Mouse (Mus musculus): ENCODE results near the gene Adcy3.

Adcy3 gene

GRCm38 (mm10) chr12:4132941-4133846, at the start of gene Adcy3:
TSS of gene Adcy3 (plus strand) at chr12:4133103.
- peak; percentile 73 to 78 for DNase-seq

GRCm38 (mm10) chr12:4083441-4083840, 49.5 kb upstream of the Adcy3 start:
- DNase-seq = peak in 1 of 2 experiments; percentile 18

DNA sequence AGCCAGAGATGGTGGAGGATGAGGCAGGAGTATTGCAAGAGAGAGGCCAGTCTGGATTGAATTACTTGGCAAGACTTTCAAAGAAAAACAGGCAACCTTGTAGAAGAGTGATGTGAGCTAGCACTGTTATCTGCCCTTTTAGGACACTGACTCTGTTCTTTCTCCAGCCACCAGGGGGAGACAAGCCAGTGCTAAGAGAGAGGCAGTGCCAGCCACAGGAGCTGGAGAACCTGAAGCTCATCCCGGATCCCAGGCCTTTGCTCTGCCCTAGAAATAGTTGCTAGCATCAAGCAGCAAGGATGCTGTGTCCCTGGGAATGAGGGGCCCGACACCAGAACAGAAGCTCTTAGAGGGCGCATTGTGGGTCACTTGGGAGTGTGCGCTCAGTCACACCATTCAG, 25.5 kb upstream of the Adcy3 start:
- peak; percentile 77 to 80 for DNase-seq

DNA sequence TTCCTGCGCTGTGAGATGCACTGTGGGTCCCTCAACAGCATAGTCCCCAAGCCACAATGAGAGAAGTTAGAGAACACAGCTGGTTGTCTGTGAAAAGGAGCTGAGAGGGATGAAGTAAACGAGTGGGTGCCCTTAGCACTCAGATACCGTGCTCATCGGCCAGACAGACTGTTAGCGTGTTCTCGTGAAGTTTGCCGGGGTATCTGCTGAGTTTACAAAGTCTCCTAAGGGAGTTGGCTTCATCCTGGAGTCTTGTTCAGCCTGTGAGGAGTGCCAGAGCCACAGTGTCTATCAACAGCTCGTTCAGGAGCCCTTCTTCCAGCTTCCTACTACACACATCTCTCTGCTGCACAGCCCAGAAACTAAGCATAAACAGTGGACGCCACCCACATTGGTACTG, 16.8 kb upstream of the Adcy3 start:
- DNase-seq = no peak

DNA sequence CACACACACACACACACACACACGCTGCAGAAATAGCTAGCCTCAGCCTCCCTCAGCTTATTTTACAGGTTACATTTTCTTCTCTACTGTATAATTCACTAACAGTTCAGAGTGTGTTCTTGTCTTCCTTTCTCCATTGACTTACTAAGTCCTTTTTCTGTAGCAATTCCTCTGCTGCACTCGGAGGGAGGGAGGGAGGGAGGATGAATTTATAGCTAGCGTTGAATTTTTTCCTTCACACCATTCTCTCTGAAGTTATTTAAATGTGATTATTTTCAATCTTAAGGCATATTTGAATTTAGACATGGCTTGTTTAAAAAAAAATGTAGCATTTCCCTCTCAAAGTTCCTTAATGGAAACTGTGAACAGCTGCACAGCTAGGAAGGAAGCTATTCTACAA, 15.8 kb upstream of the Adcy3 start:
- DNase-seq = no peak

DNA sequence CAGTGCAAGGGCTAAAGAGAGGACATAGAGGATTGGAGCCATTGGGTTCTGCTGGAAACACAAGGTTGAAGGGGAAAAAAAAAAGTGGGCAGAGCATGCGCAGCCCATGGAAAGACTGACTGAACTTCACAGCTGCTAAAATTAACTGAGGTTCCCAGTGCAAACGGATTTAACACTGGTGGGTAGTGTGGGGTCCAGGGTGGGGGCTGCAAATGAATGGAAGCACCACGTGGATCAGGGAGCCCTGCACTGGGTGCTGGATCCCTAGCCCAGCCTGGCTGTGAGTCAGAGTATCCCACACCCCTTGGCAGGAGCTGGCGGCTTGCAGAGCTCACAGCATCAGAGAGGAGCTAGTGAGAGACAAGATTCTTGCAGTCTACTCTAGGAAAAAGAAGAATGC, 15.3 kb upstream of the Adcy3 start:
- no peak for DNase-seq

DNA sequence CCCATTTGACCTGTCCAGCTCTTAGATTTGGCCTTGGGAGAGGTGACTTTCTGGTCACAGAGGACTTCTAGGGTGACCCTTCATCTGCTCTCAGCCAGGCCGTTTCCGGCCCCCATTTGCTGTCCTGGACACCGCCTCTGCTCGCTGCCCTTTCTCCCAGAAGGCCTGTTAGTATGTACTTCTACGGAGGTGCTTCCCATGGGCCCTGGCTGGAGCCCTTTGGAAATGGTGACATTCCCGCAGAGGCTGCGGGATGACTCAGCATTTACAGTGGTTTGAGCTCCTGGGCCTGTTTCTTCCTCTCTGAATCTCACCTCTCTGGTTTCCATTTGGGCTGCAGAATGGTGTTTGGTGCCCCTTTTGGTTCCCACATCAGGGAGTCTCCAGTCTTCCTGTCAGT, 5.6 kb upstream of the Adcy3 start:
- DNase-seq = no peak

GRCm38 (mm10) chr12:4133847-4134212, 927 bp downstream of the Adcy3 start:
- DNase-seq = peak in 1 of 2 experiments; percentile 22

DNA sequence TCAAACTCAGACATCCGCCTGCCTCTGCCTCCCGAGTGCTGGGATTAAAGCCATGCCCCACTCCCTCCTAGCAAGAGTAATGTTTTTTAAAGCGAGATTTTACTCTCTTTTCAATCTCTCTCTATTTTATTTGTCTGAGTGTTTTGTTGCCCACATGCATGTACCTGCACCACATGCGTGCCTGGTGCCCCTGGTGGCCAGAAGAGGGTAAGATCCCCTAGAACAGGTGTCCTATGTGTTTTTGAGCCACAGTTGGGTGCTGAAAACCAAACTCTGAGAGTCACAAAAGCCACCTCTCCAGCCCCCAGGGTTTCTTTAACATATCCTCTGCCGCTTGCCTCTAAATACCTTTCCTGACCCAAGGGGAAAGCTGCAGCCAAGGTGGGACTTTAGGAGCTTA, 10.3 kb downstream of the Adcy3 start:
- DNase-seq = no peak

DNA sequence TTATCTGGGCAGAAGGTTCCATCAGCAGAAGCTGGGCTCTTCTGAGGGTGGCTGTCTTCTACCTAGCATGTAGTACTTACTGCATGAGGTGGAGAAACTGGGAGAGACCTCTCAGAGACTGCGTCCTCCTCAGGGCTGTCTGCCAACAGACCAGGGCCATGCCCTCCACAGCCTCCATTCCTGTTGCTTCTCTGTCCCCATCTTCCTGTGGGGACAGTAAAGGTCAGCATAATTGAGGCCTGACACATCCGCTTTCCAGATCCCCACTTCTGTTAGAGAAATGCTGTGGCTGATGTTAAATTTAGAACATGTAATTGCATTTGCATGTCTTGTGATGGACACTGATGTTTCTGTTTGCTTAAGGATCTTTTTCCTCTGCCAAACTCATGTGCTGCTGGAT, 18.0 kb downstream of the Adcy3 start:
- DNase-seq = no peak

GRCm38 (mm10) chr12:4151969-4152368, 19.1 kb downstream of the Adcy3 start:
- no peak for DNase-seq

DNA sequence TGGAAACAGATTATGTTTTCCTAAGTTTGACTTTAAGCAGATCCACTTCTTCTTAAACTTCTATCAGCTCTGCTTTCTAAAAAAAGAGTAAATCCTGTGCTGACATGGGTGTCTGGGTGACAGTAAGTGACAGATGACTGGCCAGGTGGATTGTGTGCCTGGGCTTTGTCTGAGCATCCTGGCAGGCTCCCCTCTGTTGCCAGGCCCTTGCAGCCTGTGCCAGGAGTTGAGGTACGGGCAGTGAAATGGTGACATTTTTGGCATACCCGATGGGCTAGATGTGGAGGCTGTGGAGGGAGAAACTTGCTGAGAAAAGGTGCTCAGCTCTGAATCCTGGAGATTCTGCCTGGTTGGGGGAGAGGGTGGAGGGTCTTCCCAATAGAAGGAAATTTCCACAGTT, 24.6 kb downstream of the Adcy3 start:
- DNase-seq = peak; percentile 79 to 83

DNA sequence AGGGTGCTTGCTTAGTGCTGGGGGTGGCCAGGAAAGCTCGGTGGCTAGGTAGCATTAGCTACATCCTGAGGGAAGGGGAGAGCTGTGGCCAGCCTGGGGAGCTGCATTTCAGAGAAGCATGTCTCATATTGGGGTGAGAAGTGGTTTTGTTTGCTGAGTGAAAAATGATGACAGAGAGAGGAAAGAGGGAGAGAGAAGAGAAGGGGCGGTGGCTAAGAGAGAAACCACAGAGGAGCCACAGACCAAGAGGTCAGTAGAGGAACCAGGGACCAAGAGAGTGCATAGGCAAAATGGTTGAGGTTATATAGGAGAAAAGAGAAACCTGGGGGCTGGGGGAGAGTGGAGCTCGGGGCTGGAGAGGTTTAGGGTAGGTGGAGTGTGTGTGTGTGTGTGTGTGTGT, 25.3 kb downstream of the Adcy3 start:
- no peak for DNase-seq

DNA sequence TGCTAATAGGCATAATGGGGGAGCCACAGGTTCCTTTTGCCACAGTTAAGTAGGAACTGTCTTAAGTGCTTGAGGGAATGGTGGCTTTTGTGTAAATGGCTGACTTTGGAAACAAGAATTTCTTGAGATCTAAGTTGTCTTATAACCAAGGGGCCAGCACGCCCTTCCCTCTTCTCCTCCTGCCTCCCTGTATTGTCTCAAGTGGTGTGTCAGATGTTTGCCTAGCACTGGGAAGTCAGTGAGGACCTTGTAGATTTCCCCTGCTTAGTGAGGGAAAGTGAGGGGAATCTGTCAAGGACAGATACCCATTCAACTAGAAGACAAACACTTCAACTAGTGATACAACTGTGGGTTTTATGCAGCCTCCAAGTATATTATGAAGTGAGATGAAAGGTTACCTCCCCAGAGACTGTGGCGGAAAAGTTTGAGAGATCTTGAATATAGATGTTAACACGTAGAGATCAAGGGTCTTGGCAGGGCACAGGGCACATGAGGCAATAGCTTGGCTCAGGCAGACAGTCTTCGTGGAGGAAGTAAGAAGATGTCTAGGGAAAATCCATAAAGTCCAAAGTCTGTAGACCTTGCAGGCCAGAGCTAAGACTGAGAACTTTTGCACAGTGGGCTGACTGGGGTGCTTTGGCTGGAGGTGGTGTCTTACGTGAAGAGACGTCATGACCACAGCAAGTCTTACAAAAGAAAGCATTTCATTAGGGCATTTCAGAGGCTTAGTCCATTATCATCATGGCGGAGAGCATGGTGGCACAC, 26.1 kb downstream of the Adcy3 start:
- DNase-seq = no peak

DNA sequence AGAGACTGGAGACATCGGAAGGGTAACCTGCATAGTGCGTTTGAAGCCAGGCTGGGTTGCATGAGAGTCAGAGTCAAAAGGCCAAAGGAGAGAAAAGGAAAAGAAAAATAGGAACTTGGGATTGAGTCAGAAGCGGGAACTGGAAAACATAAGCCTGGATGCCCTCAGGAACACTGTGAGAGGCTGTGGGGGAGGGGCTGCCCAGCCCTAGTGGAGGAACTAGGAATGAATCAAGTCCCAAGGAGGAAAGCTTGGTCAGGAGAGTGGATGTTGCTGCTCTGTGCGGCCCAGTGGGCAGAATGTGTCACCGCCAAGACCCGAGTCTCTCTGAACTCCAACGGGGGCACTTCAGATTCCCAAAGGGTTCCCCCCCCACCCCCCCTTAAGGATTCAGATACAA, 27.4 kb downstream of the Adcy3 start:
- DNase-seq = no peak

- no peak for DNase-seq
These were observed 30.0 kb downstream of the Adcy3 start for GRCm38 (mm10) chr12:4162886-4163285.

GRCm38 (mm10) chr12:4166970-4167369, 34.1 kb downstream of the Adcy3 start:
- no peak for DNase-seq

DNA sequence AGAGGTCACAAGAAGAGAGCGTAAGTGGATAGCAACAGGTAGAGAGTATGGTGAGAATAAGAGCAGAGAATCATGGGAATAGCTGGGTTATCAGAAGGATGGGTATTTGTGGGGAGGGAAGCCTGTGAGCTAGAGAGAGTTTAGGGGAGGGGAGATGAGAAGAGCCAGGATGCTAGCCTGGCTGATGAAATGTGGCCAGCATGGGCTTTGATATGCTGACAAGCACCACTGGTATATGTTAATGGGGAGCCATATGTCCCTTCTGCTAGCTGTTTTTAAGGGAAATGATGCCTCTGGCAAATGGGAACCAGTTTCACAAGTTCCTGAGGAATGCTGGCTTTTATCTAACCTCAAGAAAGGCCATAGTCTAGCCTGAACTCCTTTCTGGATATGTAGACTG, 36.2 kb downstream of the Adcy3 start:
- DNase-seq = no peak

- DNase-seq = no peak
These were observed 36.7 kb downstream of the Adcy3 start for GRCm38 (mm10) chr12:4169622-4170021.

GRCm38 (mm10) chr12:4173108-4173790, 40.3 kb downstream of the Adcy3 start:
- peak; percentile 67 to 68 for DNase-seq

- DNase-seq = no peak
These were observed 45.9 kb downstream of the Adcy3 start for GRCm38 (mm10) chr12:4178839-4179238.

GRCm38 (mm10) chr12:4179671-4180233, 46.8 kb downstream of the Adcy3 start:
- DNase-seq = no peak

DNA sequence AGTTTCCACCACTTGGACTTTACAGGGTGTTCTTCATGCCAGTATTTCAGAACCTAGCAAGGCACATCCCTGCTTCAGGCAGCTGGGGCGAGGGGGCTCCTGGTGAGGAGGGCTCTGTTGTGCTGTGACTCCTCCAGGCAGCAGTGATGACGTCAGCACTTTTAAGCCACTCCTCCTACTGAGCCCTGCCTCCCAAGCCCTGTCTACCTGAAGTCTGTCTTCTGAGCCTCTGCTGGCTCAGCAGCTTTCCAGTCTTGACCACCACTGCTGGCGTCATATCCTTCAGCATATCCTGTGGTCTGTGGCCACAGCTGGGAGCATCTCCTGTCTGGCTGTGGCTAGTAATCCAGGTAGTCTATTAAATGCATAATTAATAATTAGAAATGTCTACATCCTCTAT, 47.6 kb downstream of the Adcy3 start:
- DNase-seq = no peak
